Mouse (Mus musculus) CH12.LX (cell line): Measurements from ENCODE around the gene Lamc1.
"Not testable (repeated sequence)": the region's sequence is repeated elsewhere in the genome, so short reads cannot be mapped to it uniquely, and the experiment has no call there.

Experiments used
- BHLHE40 ChIP-seq: IDR thresholded peaks from 2 replicates; pipeline ENCODE4 v1.6.1; 2011; ENCODE audit warnings: mild to moderate bottlenecking, low read depth, low read length, improper control_type of control experiment
- CTCF ChIP-seq, 2 experiments: IDR thresholded peaks in 1 of 2; conservative IDR thresholded peaks in 1 of 2; 2 replicates each; pipeline ENCODE4 v1.5.1; 2011 to 2012; ENCODE audit warnings: low read depth in 2 of 2, low read length in 2 of 2, improper control_type of control experiment in 1 of 2, inconsistent platforms in 1 of 2, mild to moderate bottlenecking in 1 of 2, moderate library complexity in 1 of 2
- ELF1 ChIP-seq: IDR thresholded peaks from 2 replicates; pipeline ENCODE4 v1.6.1; 2014; ENCODE audit warnings: low read depth, mild to moderate bottlenecking, inconsistent platforms, low read length, improper control_type of control experiment
- MAZ ChIP-seq: IDR thresholded peaks from 2 replicates; pipeline ENCODE4 v1.6.1; 2012; ENCODE audit warnings: low read depth, mild to moderate bottlenecking, inconsistent platforms, low read length, improper control_type of control experiment, moderate library complexity
- NRF1 ChIP-seq: IDR thresholded peaks from 2 replicates; pipeline ENCODE4 v1.6.1; 2014; ENCODE audit warnings: low read depth, mild to moderate bottlenecking, inconsistent platforms, low read length, improper control_type of control experiment, moderate library complexity

GRCm38 (mm10) chr1:153297774-153298363 lies 34.7 kb downstream of the Lamc1 start:
- not testable (repeated sequence) for TF ChIP-seq NRF1; ELF1; MAZ; CTCF (conservative IDR thresholded peaks at IDR 0.05 in 1 of 2, IDR thresholded peaks at IDR 0.05 in 1 of 2; ENCODE audit: low read depth in 2 of 2, low read length in 2 of 2); BHLHE40
